Mouse (Mus musculus) midbrain, postnatal 0 days (tissue): ENCODE measurements around the gene Dppa2. TPM values are rescaled to one million over a fixed set of nuclear protein-coding genes. Genes with fewer than 3 reads are reported as not detected.
"Not testable (repeated sequence)": the region's sequence is repeated elsewhere in the genome, so short reads cannot be mapped to it uniquely, and the experiment has no call there.

Experiments used
- ATAC-seq: fragments of 200-750 bp; cut with Nextera tagmentation; 2 replicates; pipeline ENCODE4 v1.8.0; 2017; ENCODE audit warnings: moderate number of reproducible peaks, mild to moderate bottlenecking, moderate TSS enrichment, moderate library complexity; ENCODE audit not compliant: low FRiP score
- DNase-seq: peaks from one replicate; pipeline ENCODE4 v3.0.0-alpha.2; 2015; ENCODE audit warnings: low spot score
- H3K27ac ChIP-seq: fragments of 300-500 bp; sonication (generic); 2 replicates; pipeline ENCODE4 v1.5.1; 2014; ENCODE audit warnings: low read depth, mild to moderate bottlenecking, low read length, mixed read lengths
- H3K27me3 ChIP-seq: fragments of 300-500 bp; sonication (generic); 2 replicates; pipeline ENCODE4 v1.6.1; 2014; ENCODE audit warnings: low read length, control low read depth, mixed read lengths; ENCODE audit not compliant: insufficient read depth
- H3K36me3 ChIP-seq: fragments of 300-500 bp; sonication (generic); 2 replicates; pipeline ENCODE4 v1.6.1; 2014; ENCODE audit warnings: low read length, control low read depth, mixed read lengths; ENCODE audit not compliant: insufficient read depth
- H3K4me1 ChIP-seq: fragments of 300-500 bp; sonication (generic); 2 replicates; pipeline ENCODE4 v1.6.1; 2014; ENCODE audit warnings: mild to moderate bottlenecking, control low read depth, antibody characterized with exemption, low read length, mixed read lengths; ENCODE audit not compliant: insufficient read depth
- H3K4me2 ChIP-seq: fragments of 300-500 bp; sonication (generic); 2 replicates; pipeline ENCODE4 v1.6.1; 2014; ENCODE audit warnings: low read depth, mild to moderate bottlenecking, low read length, mixed read lengths; ENCODE audit not compliant: poor library complexity, severe bottlenecking
- H3K4me3 ChIP-seq: fragments of 300-500 bp; sonication (generic); 2 replicates; pipeline ENCODE4 v1.5.1; 2014; ENCODE audit warnings: low read depth, mild to moderate bottlenecking, low read length, moderate library complexity
- H3K9ac ChIP-seq: fragments of 300-500 bp; sonication (generic); replicated peaks from 2 replicates; pipeline ENCODE4 v1.6.1; 2014; ENCODE audit warnings: mild to moderate bottlenecking, low read length, moderate library complexity, mixed read lengths; ENCODE audit not compliant: poor library complexity, severe bottlenecking
- H3K9me3 ChIP-seq: fragments of 300-500 bp; sonication (generic); 2 replicates; pipeline ENCODE4 v1.6.1; 2016; ENCODE audit warnings: low read length, control low read depth
- CTCF ChIP-seq: IDR thresholded peaks from 2 replicates; pipeline ENCODE4 v1.5.1; 2016; ENCODE audit warnings: antibody characterized with exemption, mild to moderate bottlenecking
- WGBS: fragments of 180-500 bp; shearing (Covaris S2); extraction: QIAGEN DNeasy Blood & Tissue Kit; methylation state at CpG from one replicate; pipeline ENCODE4 v1.1.7; 2014; 5-methylcytosine and 5-hydroxymethylcytosine counted together
- polyA plus RNA-seq: library from polyadenylated mRNA; unstranded; fragments of >200 nt; fragmentation: Nextera tagmentation; extraction: Ambion mirVana; gene quantifications from 2 replicates; pipeline ENCODE4 v1.2.1, GENCODE M21; 2015
- total RNA-seq: library from RNA; depleted of rRNA; stranded (reverse); fragments of >200 nt; gene quantifications from 2 replicates; pipeline ENCODE4 v1.2.3, GENCODE M21; 2014

The Dppa2 gene
- total and polyA plus RNA-seq, 2 experiments from 2014 or later: not detected

- no peak overlapping the region for H3K27ac ChIP-seq
- ATAC-seq (no peak), DNase-seq (no peak)
- no peak for TF ChIP-seq CTCF
- no peaks in the 10 kb centered on the region for H3K4me1 ChIP-seq
- no peaks in the 10 kb centered on the region for H3K36me3 ChIP-seq
- no peak overlapping the region for H3K4me2 ChIP-seq
- no peaks in the 10 kb centered on the region for H3K9me3 ChIP-seq
- WGBS: 55% methylated on average over 1 of the region's 1 CpGs
- no peak overlapping the region for H3K9ac ChIP-seq
- H3K4me3 ChIP-seq: no peak overlapping the region
- no peaks in the 10 kb centered on the region for H3K27me3 ChIP-seq
Measured at GRCm38 (mm10) chr16:48282801-48283200, 20.9 kb upstream of the Dppa2 start.

GRCm38 (mm10) chr16:48283517-48283916 is 20.2 kb upstream of the Dppa2 start, which contains the start of gene Dppa4:
Dppa4 (plus strand) TSS chr16:48283733.
- Histone ChIP-seq H3K4me1 (no peaks in the 10 kb centered on the region), H3K27me3 (no peaks in the 10 kb centered on the region), H3K9ac (no peak within 1 kb of the TSS), H3K4me2 (no peak within 1 kb of the TSS), H3K27ac (no peak within 1 kb of the TSS), H3K9me3 (no peaks in the 10 kb centered on the region), H3K36me3 (no peaks in the 10 kb centered on the region), H3K4me3 (no peak within 1 kb of the TSS)
- TF ChIP-seq CTCF: no peak
- WGBS: 86% methylated on average over 4 of the region's 4 CpGs
- DNase-seq (no peak), ATAC-seq (no peak)

GRCm38 (mm10) chr16:48285517-48285916 is 18.2 kb upstream of the Dppa2 start:
- DNase-seq: no peak
- no peak overlapping the region for H3K4me2 ChIP-seq
- H3K9me3 ChIP-seq: no peaks in the 10 kb centered on the region
- no peak overlapping the region for H3K9ac ChIP-seq
- no peak overlapping the region for H3K27ac ChIP-seq
- H3K27me3 ChIP-seq: no peaks in the 10 kb centered on the region
- ATAC-seq: no peak
- WGBS: 92% methylated on average over 4 of the region's 4 CpGs
- no peaks in the 10 kb centered on the region for H3K4me1 ChIP-seq
- no peak overlapping the region for H3K4me3 ChIP-seq
- H3K36me3 ChIP-seq: no peaks in the 10 kb centered on the region
- no peak for TF ChIP-seq CTCF

GRCm38 (mm10) chr16:48297384-48298136 is 6.1 kb upstream of the Dppa2 start:
- TF ChIP-seq CTCF: no peak
- Histone ChIP-seq H3K4me1 (no peaks in the 10 kb centered on the region), H3K27ac (no peak overlapping the region), H3K4me3 (no peak overlapping the region), H3K36me3 (no peaks in the 10 kb centered on the region), H3K27me3 (no peaks in the 10 kb centered on the region), H3K9ac (no peak overlapping the region), H3K9me3 (no peaks in the 10 kb centered on the region), H3K4me2 (no peak overlapping the region)
- WGBS: 83% methylated on average over 14 of the region's 14 CpGs
- no peak for ATAC-seq
- no peak for DNase-seq

- H3K27ac ChIP-seq: no peak overlapping the region
- 91% methylated on average over 3 of the region's 3 CpGs for WGBS
- no peak for TF ChIP-seq CTCF
- no peak for DNase-seq
- no peak for ATAC-seq
- no peak overlapping the region for H3K4me3 ChIP-seq
- H3K9me3 ChIP-seq: no peaks in the 10 kb centered on the region
- no peaks in the 10 kb centered on the region for H3K4me1 ChIP-seq
- no peaks in the 10 kb centered on the region for H3K36me3 ChIP-seq
- H3K9ac ChIP-seq: no peak overlapping the region
- no peak overlapping the region for H3K4me2 ChIP-seq
- H3K27me3 ChIP-seq: no peaks in the 10 kb centered on the region
Measured at GRCm38 (mm10) chr16:48299884-48300283, 3.8 kb upstream of the Dppa2 start.

GRCm38 (mm10) chr16:48303983-48304382 is 275 bp downstream of the Dppa2 start:
- 91% methylated on average over 3 of the region's 3 CpGs for WGBS
- Histone ChIP-seq H3K27me3 (no peaks in the 10 kb centered on the region), H3K27ac (no peak overlapping the region), H3K9ac (no peak overlapping the region), H3K36me3 (no peaks in the 10 kb centered on the region), H3K4me3 (no peak overlapping the region), H3K9me3 (no peaks in the 10 kb centered on the region), H3K4me2 (no peak overlapping the region), H3K4me1 (no peaks in the 10 kb centered on the region)
- DNase-seq (no peak), ATAC-seq (no peak)
- TF ChIP-seq CTCF: no peak

GRCm38 (mm10) chr16:48308916-48309315 is 5.2 kb downstream of the Dppa2 start:
- H3K4me1 ChIP-seq, H3K4me3 ChIP-seq, H3K27ac ChIP-seq, H3K36me3 ChIP-seq, H3K9me3 ChIP-seq, ATAC-seq, DNase-seq, H3K4me2 ChIP-seq, H3K9ac ChIP-seq, H3K27me3 ChIP-seq: not testable (repeated sequence)
- WGBS: 95% methylated on average over 10 of the region's 10 CpGs
